Mouse (Mus musculus) embryonic facial prominence, embryonic 14.5 days (tissue): ENCODE results near the gene Fndc1. TPM values are rescaled to one million over a fixed set of nuclear protein-coding genes. Genes with fewer than 3 reads are reported as not detected.
A peak's percentile ranks its signal among the peaks of the same experiment; 100 is the strongest.

Experiments
- ATAC-seq: fragments of 200-750 bp; cut with Nextera tagmentation; 2 replicates; pipeline ENCODE4 v1.8.0; 2017; ENCODE audit warnings: low read depth, moderate number of reproducible peaks, moderate TSS enrichment
- DNase-seq: peaks from one replicate; pipeline ENCODE4 v3.0.0-alpha.2; 2015; ENCODE audit warnings: low spot score
- H3K27ac ChIP-seq: fragments of 300-500 bp; sonication (generic); replicated peaks from 2 replicates; pipeline ENCODE4 v1.5.1; 2014; ENCODE audit warnings: low read depth, mild to moderate bottlenecking, low read length, moderate library complexity
- H3K27me3 ChIP-seq: fragments of 300-500 bp; sonication (generic); replicated peaks from 2 replicates; pipeline ENCODE4 v1.6.1; 2014; ENCODE audit warnings: low read length; ENCODE audit not compliant: control insufficient read depth, insufficient read depth
- H3K36me3 ChIP-seq: fragments of 300-500 bp; sonication (generic); 2 replicates; pipeline ENCODE4 v1.6.1; 2014; ENCODE audit warnings: low read length, mixed read lengths; ENCODE audit not compliant: control insufficient read depth, insufficient read depth
- H3K4me1 ChIP-seq: fragments of 300-500 bp; sonication (generic); 2 replicates; pipeline ENCODE4 v1.6.1; 2014; ENCODE audit warnings: antibody characterized with exemption, low read length; ENCODE audit not compliant: control insufficient read depth, insufficient read depth
- H3K4me2 ChIP-seq: fragments of 300-500 bp; sonication (generic); 2 replicates; pipeline ENCODE4 v1.6.1; 2014; ENCODE audit warnings: low read depth, mild to moderate bottlenecking, low read length, moderate library complexity, mixed read lengths
- H3K4me3 ChIP-seq: fragments of 300-500 bp; sonication (generic); 2 replicates; pipeline ENCODE4 v1.5.1; 2014; ENCODE audit warnings: low read depth, mild to moderate bottlenecking, low read length
- H3K9ac ChIP-seq: fragments of 300-500 bp; sonication (generic); 2 replicates; pipeline ENCODE4 v1.6.1; 2014; ENCODE audit warnings: low read depth, mild to moderate bottlenecking, low read length, moderate library complexity, mixed read lengths
- H3K9me3 ChIP-seq: fragments of 300-500 bp; sonication (generic); 2 replicates; pipeline ENCODE4 v1.6.1; 2016; ENCODE audit warnings: low read length; ENCODE audit not compliant: control insufficient read depth
- WGBS: fragments of 180-500 bp; shearing (Covaris S2); extraction: QIAGEN DNeasy Blood & Tissue Kit; methylation state at CpG from one replicate; pipeline ENCODE4 v1.1.7; 2014; 5-methylcytosine and 5-hydroxymethylcytosine counted together
- polyA plus RNA-seq: library from polyadenylated mRNA; unstranded; fragments of >200 nt; fragmentation: Nextera tagmentation; extraction: Ambion mirVana; gene quantifications from 2 replicates; pipeline ENCODE4 v1.2.1, GENCODE M21; 2014

Gene Fndc1
- polyA plus RNA-seq, 1 experiment from 2014 or later = 64.1 TPM

GRCm38 (mm10) chr17:7755001-7755400, 72.1 kb downstream of the Fndc1 start:
- H3K4me3 ChIP-seq = no peak overlapping the region
- H3K4me1 ChIP-seq = no peaks in the 10 kb centered on the region
- no peak overlapping the region for H3K4me2 ChIP-seq
- no peak for ATAC-seq
- no peaks in the 10 kb centered on the region for H3K27me3 ChIP-seq
- H3K9ac ChIP-seq = no peak overlapping the region
- no peak overlapping the region for H3K27ac ChIP-seq
- H3K36me3 ChIP-seq = no peaks in the 10 kb centered on the region
- WGBS = 75% methylated on average over 11 of the region's 11 CpGs
- peak; percentile 19 for DNase-seq
- H3K9me3 ChIP-seq = no peaks in the 10 kb centered on the region

- 74% methylated on average over 7 of the region's 7 CpGs for WGBS
- no peaks in the 10 kb centered on the region for H3K4me1 ChIP-seq
- no peak overlapping the region for H3K4me3 ChIP-seq
- H3K36me3 ChIP-seq = no peaks in the 10 kb centered on the region
- H3K4me2 ChIP-seq = no peak overlapping the region
- H3K9me3 ChIP-seq = no peaks in the 10 kb centered on the region
- H3K9ac ChIP-seq = no peak overlapping the region
- H3K27me3 ChIP-seq = no peaks in the 10 kb centered on the region
- ATAC-seq (no peak), DNase-seq (no peak)
- no peak overlapping the region for H3K27ac ChIP-seq
Measured at GRCm38 (mm10) chr17:7753383-7753782, 73.7 kb downstream of the Fndc1 start.

DNA sequence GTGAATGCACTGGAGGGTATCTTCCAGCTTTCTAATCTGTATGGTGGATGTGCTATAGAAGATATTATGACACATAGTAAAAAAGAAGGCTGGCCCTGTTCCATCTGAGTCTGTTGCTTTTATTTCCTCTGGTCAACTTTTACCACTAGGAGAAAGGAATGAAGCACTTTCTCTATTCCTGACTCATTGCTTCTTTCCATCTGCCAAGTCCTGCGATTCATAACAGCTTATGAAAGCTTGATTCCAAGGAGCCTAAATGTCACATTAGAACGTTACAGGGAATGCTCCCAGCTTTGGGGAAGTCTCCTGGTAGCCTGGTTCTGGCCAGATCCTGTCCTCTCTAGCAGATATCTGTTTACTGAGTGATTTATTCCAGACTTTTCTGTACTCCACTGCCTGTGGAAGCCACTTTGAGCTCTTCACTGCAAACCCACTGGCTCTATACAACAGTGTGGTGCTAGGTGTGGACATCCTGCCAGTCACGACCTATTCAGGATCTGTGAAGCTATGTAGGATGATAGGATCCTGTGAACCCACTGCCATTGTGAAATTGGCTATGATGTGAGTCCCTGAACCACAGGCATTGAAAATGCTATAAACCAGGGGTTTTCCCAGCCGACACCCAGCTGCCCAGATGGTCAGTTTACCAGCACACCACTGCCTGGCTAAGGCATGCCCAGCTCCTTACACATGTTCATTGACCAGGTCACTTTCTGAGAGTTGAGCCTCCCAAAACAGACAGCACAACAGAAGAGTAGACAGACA, 77.9 kb downstream of the Fndc1 start:
- Histone ChIP-seq H3K9ac (no peak overlapping the region), H3K27me3 (no peaks in the 10 kb centered on the region), H3K4me1 (no peaks in the 10 kb centered on the region), H3K27ac (no peak overlapping the region), H3K9me3 (no peaks in the 10 kb centered on the region), H3K4me3 (no peak overlapping the region), H3K36me3 (no peaks in the 10 kb centered on the region), H3K4me2 (no peak overlapping the region)
- ATAC-seq = no peak
- DNase-seq = no peak
- WGBS = 85% methylated on average over 4 of the region's 4 CpGs

DNA sequence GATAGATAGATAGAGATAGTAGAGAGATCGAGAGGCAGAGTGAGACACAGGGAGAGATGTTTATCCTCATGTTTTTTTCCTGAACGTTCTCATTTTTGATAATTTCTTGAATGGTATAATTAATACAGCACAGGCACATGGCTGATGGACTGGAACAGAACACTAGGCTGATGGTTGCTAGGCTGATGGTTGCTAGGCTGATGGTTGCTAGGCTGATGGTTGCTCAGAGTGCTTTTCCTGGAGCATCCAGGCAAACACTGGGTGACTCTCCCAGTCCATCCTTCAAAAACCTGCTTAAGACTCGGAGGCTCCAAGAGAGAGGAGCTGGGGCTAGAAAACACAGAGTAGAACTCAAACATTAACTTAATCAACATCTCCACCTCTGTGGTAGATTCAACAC, 80.3 kb downstream of the Fndc1 start:
- Histone ChIP-seq H3K9ac (no peak overlapping the region), H3K9me3 (no peaks in the 10 kb centered on the region), H3K4me1 (no peaks in the 10 kb centered on the region), H3K4me2 (no peak overlapping the region), H3K36me3 (no peaks in the 10 kb centered on the region), H3K27me3 (no peaks in the 10 kb centered on the region), H3K27ac (no peak overlapping the region), H3K4me3 (no peak overlapping the region)
- ATAC-seq (no peak), DNase-seq (no peak)
- 85% methylated on average over 3 of the region's 3 CpGs for WGBS

DNA sequence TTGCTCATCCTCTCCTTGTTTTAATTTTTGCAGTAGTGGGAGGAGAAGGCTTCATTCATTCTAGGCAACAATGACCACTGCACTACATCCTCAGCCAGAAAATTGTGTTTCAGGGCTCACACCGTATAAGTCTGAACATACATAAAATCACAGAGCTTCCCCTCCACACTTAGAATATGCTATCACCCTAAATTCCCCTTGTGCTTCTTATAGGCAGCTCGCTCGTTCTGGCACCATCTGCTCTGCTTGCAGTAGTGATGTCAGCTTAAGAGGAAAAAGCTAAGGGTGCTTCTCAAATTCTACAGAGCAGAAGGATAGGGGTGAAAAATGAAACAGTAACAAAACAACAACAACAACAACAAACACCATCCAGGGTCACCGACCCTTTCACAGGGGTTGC, 82.1 kb downstream of the Fndc1 start:
- Histone ChIP-seq H3K4me2 (no peak overlapping the region), H3K9me3 (no peaks in the 10 kb centered on the region), H3K4me3 (no peak overlapping the region), H3K36me3 (no peaks in the 10 kb centered on the region), H3K9ac (no peak overlapping the region), H3K27ac (no peak overlapping the region), H3K4me1 (no peaks in the 10 kb centered on the region), H3K27me3 (no peaks in the 10 kb centered on the region)
- 87% methylated on average over 4 of the region's 4 CpGs for WGBS
- no peak for DNase-seq
- no peak for ATAC-seq

GRCm38 (mm10) chr17:7740988-7741387, 86.1 kb downstream of the Fndc1 start:
- peak; percentile 88 for DNase-seq
- no peak overlapping the region for H3K27ac ChIP-seq
- H3K36me3 ChIP-seq = no peaks in the 10 kb centered on the region
- H3K27me3 ChIP-seq = no peaks in the 10 kb centered on the region
- H3K9ac ChIP-seq = no peak overlapping the region
- no peak overlapping the region for H3K4me3 ChIP-seq
- H3K9me3 ChIP-seq = no peaks in the 10 kb centered on the region
- H3K4me2 ChIP-seq = no peak overlapping the region
- 14% methylated on average over 2 of the region's 2 CpGs for WGBS
- no peak for ATAC-seq
- no peaks in the 10 kb centered on the region for H3K4me1 ChIP-seq

DNA sequence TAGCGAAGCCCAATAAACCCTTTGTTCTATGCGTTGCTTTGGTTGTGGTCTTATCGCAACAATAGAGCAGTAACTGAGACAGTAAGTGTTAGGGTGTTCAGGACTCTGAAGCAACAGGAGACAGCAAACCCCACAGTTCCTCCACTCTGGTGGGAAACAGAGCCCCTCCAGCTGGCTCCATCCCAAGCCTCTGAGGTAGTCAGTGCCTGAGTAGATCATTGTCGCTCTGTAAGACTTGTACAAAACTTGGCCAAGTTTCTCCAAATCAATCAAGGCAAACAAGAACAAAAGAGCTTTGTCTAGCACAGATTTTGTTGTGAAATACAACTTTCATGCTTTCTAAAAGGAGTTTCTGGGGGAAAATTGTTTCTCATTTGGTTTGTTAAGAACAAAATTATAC, 104.1 kb downstream of the Fndc1 start:
- ATAC-seq (peak; percentile 41; the same call in 1 of the 2 replicates), DNase-seq (peak; percentile 53)
- Histone ChIP-seq H3K4me3 (no peak overlapping the region), H3K36me3 (no peaks in the 10 kb centered on the region), H3K27me3 (no peaks in the 10 kb centered on the region), H3K9me3 (no peaks in the 10 kb centered on the region), H3K4me2 (no peak overlapping the region), H3K9ac (no peak overlapping the region), H3K4me1 (no peaks in the 10 kb centered on the region), H3K27ac (no peak overlapping the region)
- WGBS = 75% methylated on average over 4 of the region's 4 CpGs

DNA sequence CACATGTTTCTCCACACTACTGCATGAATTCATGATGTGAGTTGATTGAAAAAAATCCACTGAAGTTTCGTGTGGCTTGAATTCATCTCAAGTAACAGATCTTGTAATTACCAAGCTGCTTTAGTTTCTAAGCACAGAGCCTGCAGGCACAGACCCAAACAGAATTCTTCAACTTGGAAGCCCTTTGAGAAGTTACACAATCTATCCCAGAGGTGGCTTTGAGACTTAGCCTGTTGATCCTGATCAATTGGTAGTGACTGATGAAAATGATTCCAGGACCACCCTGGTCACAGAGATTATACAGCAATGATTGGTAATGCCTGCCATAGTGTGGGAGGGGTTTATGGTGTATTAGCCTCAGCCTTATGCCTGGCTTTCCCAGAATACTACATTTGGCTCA, 108.2 kb downstream of the Fndc1 start:
- no peak overlapping the region for H3K9ac ChIP-seq
- no peaks in the 10 kb centered on the region for H3K27me3 ChIP-seq
- H3K4me1 ChIP-seq = no peaks in the 10 kb centered on the region
- no peaks in the 10 kb centered on the region for H3K9me3 ChIP-seq
- 23% methylated on average over 1 of the region's 1 CpGs for WGBS
- no peak overlapping the region for H3K4me3 ChIP-seq
- no peak overlapping the region for H3K4me2 ChIP-seq
- ATAC-seq = peak; percentile 50; the same call in 1 of the 2 replicates
- DNase-seq = peak; percentile 83
- H3K27ac ChIP-seq = no peak overlapping the region
- no peaks in the 10 kb centered on the region for H3K36me3 ChIP-seq

DNA sequence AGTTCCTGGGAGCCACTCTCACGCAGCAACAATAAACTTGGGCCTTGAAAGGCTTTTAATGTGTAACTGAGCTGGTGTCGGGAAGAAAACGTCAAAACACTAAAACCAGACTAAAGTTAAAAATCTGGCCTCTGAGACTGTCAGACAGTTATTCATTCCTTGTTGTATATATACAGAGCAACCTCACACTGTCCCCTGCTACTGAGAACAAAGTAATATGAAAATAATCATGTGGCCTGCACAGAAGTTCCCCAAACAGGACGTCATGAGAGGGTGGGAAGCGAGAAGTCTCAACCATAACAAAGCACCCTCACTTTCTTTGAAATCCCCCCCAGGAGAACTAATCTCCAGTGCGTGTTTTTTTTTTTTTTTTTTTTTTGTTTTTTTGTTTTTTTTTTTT, 109.2 kb downstream of the Fndc1 start:
- Histone ChIP-seq H3K9ac (no peak overlapping the region), H3K4me3 (no peak overlapping the region), H3K27me3 (no peaks in the 10 kb centered on the region), H3K9me3 (no peaks in the 10 kb centered on the region), H3K4me2 (no peak overlapping the region), H3K4me1 (no peaks in the 10 kb centered on the region), H3K36me3 (no peaks in the 10 kb centered on the region), H3K27ac (no peak overlapping the region)
- WGBS = 65% methylated on average over 6 of the region's 6 CpGs
- DNase-seq (no peak), ATAC-seq (no peak)
